Mouse (Mus musculus) mesoderm, embryonic 11.5 days (tissue): ENCODE data around the gene Cst10.

Experiments
- DNase-seq: peaks from one replicate; pipeline ENCODE4 v3.0.0-alpha.2; 2012; ENCODE audit warnings: low read depth, low spot score

The Cst10 gene

DNA sequence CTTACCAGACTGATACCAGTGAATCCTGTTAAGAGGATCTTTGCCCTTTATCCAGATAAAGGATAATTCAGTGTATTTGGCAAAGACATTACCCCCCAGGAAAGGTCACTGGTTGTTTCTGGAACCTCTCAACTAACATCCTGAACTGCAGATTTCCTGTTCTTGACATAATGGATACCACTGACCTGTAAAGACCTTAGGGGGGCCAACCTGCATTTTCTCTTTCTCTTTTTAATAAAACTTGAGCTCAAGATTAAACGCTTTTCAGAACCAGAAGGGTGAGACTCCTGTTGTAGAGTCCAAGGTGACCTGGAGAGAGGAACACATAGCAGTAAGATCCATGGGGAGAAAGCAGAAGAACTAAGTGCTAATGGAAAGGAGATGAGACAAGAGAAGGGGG, at the start of gene Cst10:
Gene Cst10 (plus strand): TSS at position 301 of the 400 bp plus-strand sequence.
- DNase-seq: no peak

DNA sequence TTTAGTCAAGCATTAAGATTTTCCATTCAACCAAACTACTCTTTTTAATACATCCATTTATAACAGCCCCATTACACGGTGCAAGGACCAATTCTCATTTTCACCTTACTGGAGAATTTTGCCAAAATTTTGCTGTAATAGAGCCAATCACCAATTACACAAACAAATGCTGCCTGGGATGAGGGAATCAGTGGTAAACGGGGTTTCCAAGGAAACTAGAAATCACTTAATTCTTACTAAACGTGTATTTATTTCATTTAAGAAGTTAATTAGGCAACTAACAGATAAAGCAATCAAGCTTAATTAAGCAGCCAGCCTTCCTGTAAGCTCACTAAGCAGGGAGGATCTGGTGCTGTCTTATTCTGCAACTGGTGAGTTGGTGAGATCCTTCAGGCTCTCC, 11.9 kb upstream of the Cst10 start:
- DNase-seq: no peak

DNA sequence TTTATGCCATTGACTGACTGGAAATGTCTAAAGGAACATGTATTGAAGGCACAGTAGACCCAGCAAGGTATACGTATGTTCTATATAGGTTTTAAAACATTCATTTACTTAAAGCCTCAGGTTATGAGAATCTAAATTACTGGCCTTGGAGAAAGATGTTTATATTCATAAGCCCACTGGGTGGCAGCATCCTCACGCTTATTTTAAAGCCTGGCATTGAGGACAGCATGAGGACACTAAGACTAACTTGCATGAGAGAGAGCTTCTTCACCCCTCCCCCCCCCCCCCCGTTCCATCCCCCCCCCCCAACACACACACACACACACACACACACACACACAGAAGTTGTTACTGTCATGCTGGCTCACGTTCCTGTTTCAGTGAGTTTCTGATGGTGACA, 17.7 kb downstream of the Cst10 start:
- DNase-seq: peak; percentile 53
